Mouse (Mus musculus) CH12.LX (cell line): ENCODE results near the gene D11Wsu47e.

Experiments
- CHD2 ChIP-seq: IDR thresholded peaks from 2 replicates; pipeline ENCODE4 v1.6.1; 2011; ENCODE audit warnings: low read length, improper control_type of control experiment
- NRF1 ChIP-seq: IDR thresholded peaks from 2 replicates; pipeline ENCODE4 v1.6.1; 2014; ENCODE audit warnings: low read depth, mild to moderate bottlenecking, inconsistent platforms, low read length, improper control_type of control experiment, moderate library complexity
- POLR2A ChIP-seq: IDR thresholded peaks from 2 replicates; pipeline ENCODE4 v1.6.1; 2011; ENCODE audit warnings: low read depth, mild to moderate bottlenecking, improper control_type of control experiment, low read length
- UBTF ChIP-seq: IDR thresholded peaks from 2 replicates; pipeline ENCODE4 v1.6.1; 2012; ENCODE audit warnings: low read depth, mild to moderate bottlenecking, inconsistent platforms, low read length, improper control_type of control experiment, moderate library complexity

GRCm38 (mm10) chr11:113645181-113645580 lies 39.0 kb upstream of the D11Wsu47e start:
- TF ChIP-seq CHD2 (no peak), POLR2A (no peak), UBTF (no peak), NRF1 (no peak)
